Mouse (Mus musculus): ENCODE measurements around the gene Hs3st4.

DNA sequence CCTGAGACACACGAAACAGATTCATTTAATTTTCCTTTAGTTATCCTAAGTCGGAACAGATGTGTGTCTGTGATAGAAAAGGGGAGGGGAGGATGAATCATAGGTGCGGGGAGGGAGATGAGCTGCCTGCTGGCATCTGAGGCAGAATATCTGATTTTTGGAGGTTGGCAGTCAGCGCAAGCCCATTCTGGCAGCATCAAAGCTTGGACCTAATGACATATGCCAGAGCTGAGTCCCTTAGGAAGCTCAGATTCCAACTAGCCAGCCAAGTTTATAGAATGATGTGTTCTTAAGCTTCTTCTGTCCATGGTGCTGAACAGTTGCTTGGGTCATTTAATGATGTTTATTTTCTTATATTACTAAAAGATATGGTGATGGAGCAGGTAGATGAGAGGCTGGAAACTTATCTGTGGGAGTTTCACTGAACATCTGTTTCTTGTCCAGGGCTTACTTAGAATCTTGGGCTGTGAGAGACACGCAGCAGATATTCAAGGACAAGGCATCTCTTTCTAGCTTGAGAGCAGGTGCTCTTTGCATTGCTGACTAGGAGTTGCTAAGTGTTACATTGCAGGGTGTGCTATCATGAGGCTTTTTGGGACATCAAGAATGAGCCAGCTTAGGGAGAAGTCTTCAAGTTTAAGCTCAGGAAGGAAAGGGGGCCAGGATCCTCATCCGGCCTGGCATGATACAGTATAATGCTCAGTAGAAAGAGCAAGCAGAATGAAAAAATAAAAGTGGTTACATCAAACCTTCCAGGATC, 216.3 kb downstream of the Hs3st4 start:
- TF ChIP-seq POLR2A (IDR thresholded peaks at IDR 0.05; ENCODE audit: borderline replicate concordance, insufficient read depth, low read length) (no peak), CTCF (IDR thresholded peaks at IDR 0.05; ENCODE audit: borderline replicate concordance, insufficient read depth, low read depth, low read length) (no peak)
